Mouse (Mus musculus) right cerebral cortex, postnatal 25 days (tissue): ENCODE results near the gene Mettl1.

Experiments
- DNase-seq: peaks from one replicate; pipeline ENCODE4 v3.0.0; 2022

Gene Mettl1

GRCm38 (mm10) chr10:127090560-127091411, 49.6 kb downstream of the Mettl1 start:
- DNase-seq: peak; percentile 55

- peak; percentile 60 for DNase-seq
These were observed 50.5 kb downstream of the Mettl1 start for GRCm38 (mm10) chr10:127091507-127092396.

GRCm38 (mm10) chr10:127092742-127093141, 51.5 kb downstream of the Mettl1 start:
- no peak for DNase-seq

DNA sequence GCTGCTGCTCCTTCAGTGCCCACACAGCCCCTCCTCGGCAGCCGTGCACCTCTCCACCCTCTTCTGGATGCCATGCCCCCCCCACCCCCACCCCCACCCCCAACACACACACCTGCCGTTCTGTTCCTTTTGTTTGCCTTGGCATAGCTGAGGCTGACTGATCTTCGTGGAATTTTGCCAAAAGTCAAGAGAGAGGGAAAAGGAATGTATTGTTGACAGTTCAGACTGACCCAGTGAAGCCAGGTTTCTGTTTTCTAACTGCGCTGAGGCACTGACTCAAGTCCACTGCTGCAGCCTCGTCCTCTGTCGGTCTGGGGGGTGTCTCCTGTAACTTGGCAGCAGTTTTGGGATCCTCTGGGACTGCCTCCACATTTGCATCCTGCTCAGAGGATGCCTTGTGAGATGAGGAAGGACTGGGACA, 53.2 kb downstream of the Mettl1 start:
- DNase-seq: no peak
